Mouse (Mus musculus) layer of hippocampus, adult 2 months (tissue): ENCODE results near the gene Kcnk7. TPM values are rescaled to one million over a fixed set of nuclear protein-coding genes. Genes with fewer than 3 reads are reported as not detected.

Source experiments
- DNase-seq, 2 experiments: peaks; one replicate each; pipeline ENCODE4 v3.0.0; 2022; ENCODE audit warnings: low spot score in 2 of 2
- H3K27ac ChIP-seq: fragments of 200-600 bp; 2 replicates; pipeline ENCODE4 v1.8.1; 2022
- H3K4me3 ChIP-seq: fragments of 200-600 bp; 2 replicates; pipeline ENCODE4 v1.8.1; 2022; ENCODE audit warnings: mild to moderate bottlenecking
- CTCF ChIP-seq: fragments of 200-600 bp; conservative IDR thresholded peaks from 2 replicates; pipeline ENCODE4 v1.8.1; 2022; ENCODE audit warnings: antibody characterized with exemption, mild to moderate bottlenecking, moderate library complexity
- total RNA-seq, 2 experiments: library from RNA; stranded (reverse); gene quantifications; 2 replicates each; pipeline ENCODE4 v1.2.3; 2021

Gene Kcnk7
- total RNA-seq, 2 experiments from 2014 or later = 0.36 TPM; not detected in 1

DNA sequence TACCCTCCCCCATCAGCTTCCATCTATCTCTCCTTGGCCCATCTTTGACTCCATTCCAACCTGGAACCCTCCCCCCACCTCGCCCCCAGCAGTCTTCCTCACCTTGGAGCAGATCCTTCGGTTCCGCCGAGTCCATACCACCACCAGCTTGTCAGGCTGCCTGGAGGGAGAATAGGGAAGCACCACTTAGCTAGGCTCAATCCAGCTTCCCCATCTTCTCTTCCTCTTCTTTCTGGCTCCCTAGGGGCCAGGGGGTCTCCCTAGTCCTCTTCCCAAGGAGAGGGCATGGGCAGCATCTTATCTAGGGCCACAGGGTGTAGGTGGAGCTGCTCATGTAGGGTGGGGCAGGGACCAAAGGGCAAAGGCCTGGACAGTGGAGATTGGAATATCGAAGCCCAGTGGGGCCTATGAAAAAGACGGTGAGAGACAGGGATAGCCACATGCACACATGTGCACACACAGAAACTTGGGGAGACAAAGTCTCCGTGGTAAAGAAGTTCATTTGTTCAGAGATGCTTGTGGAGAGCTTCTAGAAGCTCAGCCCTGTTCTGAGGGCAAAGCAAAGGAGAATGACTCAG is 18.8 kb downstream of the Kcnk7 start:
- DNase-seq = no peak
- TF ChIP-seq CTCF = no peak
- Histone ChIP-seq H3K27ac (no peak overlapping the region), H3K4me3 (no peak overlapping the region)

DNA sequence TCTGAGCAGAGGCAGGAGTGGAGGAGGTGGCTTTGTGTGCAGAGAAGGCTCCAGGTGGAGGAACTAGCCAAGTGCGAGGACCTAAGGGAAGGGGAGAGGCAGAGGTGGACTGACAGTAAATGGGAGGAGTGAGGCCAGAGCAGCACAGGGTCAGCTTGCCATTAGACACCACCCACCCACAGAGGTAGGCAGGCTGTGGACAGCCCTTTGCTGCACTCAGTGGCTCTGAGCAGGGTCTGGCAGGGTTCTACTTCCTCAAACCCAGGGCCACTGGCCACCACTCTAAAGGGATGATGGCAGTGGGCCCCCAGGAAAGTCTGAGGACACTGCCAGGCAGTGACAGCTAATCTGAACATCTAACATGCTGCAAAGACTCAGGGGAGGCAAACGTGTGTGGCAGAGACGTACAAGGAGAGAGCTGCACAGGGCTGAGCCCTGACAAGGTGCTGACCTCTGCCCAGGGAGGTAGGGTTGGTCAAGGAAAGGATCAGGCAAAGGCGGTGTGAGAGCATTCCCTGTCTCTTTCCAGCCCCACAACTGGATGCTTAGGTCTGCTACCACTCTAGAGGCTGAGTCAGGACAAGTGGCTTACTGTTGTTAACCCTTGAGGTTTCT is 19.9 kb downstream of the Kcnk7 start:
- no peak overlapping the region for H3K27ac ChIP-seq
- no peak overlapping the region for H3K4me3 ChIP-seq

GRCm38 (mm10) chr19:5724549-5724941 is 20.4 kb downstream of the Kcnk7 start:
- no peak for DNase-seq
- TF ChIP-seq CTCF = no peak
- H3K4me3 ChIP-seq = peak overlapping the region; percentile 50; the same call in 1 of the 2 replicates
- H3K27ac ChIP-seq = peak overlapping the region; percentile 21

More for the DNA sequence above, 19.9 kb downstream of the Kcnk7 start:
- TF ChIP-seq CTCF = no peak
- DNase-seq = no peak

GRCm38 (mm10) chr19:5725029-5725707 is 21.0 kb downstream of the Kcnk7 start:
- no peak for DNase-seq
- Histone ChIP-seq H3K4me3 (peak overlapping the region; percentile 50), H3K27ac (peak overlapping the region; percentile 21)
- no peak for TF ChIP-seq CTCF

- Histone ChIP-seq H3K4me3 (peak within 1 kb of the TSS; percentile 94), H3K27ac (peak within 1 kb of the TSS; percentile 96)
- TF ChIP-seq CTCF = no peak
- no peak for DNase-seq
These were observed 21.8 kb downstream of the Kcnk7 start, which contains the start of gene Ehbp1l1 for GRCm38 (mm10) chr19:5725767-5726515. TSS of gene Ehbp1l1 (minus strand) at chr19:5726317.

- Histone ChIP-seq H3K4me3 (peak overlapping the region; percentile 94), H3K27ac (peak overlapping the region; percentile 96)
- no peak for TF ChIP-seq CTCF
- DNase-seq = no peak
These were observed 22.9 kb downstream of the Kcnk7 start for GRCm38 (mm10) chr19:5726961-5727578.

- TF ChIP-seq CTCF = peak; percentile 98
- H3K4me3 ChIP-seq = peak overlapping the region; percentile 94
- DNase-seq = peak; percentile 85 to 93
- peak overlapping the region; percentile 96 for H3K27ac ChIP-seq
These were observed 23.5 kb downstream of the Kcnk7 start for GRCm38 (mm10) chr19:5727701-5728100.

GRCm38 (mm10) chr19:5728631-5729443 is 24.7 kb downstream of the Kcnk7 start:
- peak overlapping the region; percentile 96 for H3K27ac ChIP-seq
- no peak for TF ChIP-seq CTCF
- no peak for DNase-seq
- H3K4me3 ChIP-seq = peak overlapping the region; percentile 94

DNA sequence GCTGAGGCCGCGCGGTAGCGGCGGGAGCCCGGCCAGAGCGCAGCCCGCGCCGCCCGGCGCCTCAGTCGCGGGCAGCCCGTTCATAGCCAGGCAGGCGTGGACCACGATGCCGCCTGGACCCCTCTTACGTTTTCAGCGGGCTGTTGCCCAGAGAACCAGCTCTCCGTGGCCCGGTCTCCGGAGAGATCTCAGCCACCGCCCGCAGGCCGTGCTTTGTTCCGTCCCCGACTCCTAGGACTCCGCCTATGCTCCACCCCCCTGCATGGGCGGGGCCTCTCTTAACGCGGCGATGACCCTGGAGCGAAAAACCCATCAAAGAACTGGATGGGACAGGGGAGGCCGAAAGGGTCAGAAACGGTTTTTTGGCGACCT is 25.3 kb downstream of the Kcnk7 start, which contains the start of gene Fam89b:
Gene Fam89b (minus strand): TSS at position 210 of the 372 bp plus-strand sequence.
- no peak for TF ChIP-seq CTCF
- DNase-seq = peak; percentile 82 to 85
- peak within 1 kb of the TSS; percentile 96 for H3K27ac ChIP-seq
- H3K4me3 ChIP-seq = peak within 1 kb of the TSS; percentile 94

- peak overlapping the region; percentile 81 for H3K27ac ChIP-seq
These were observed 26.4 kb downstream of the Kcnk7 start for GRCm38 (mm10) chr19:5730314-5731186.

More at GRCm38 (mm10) chr19:5730314-5731186, 26.4 kb downstream of the Kcnk7 start:
- no peak for DNase-seq
- H3K4me3 ChIP-seq = peak overlapping the region; percentile 77
- peak; percentile 61 for TF ChIP-seq CTCF
